Mouse (Mus musculus): ENCODE measurements around the gene Gm20458. TPM values are rescaled to one million over a fixed set of nuclear protein-coding genes. Genes with fewer than 3 reads are reported as not detected.

Gm20458 gene
- polyA plus RNA-seq, 1 experiment, result 22.1 TPM

DNA sequence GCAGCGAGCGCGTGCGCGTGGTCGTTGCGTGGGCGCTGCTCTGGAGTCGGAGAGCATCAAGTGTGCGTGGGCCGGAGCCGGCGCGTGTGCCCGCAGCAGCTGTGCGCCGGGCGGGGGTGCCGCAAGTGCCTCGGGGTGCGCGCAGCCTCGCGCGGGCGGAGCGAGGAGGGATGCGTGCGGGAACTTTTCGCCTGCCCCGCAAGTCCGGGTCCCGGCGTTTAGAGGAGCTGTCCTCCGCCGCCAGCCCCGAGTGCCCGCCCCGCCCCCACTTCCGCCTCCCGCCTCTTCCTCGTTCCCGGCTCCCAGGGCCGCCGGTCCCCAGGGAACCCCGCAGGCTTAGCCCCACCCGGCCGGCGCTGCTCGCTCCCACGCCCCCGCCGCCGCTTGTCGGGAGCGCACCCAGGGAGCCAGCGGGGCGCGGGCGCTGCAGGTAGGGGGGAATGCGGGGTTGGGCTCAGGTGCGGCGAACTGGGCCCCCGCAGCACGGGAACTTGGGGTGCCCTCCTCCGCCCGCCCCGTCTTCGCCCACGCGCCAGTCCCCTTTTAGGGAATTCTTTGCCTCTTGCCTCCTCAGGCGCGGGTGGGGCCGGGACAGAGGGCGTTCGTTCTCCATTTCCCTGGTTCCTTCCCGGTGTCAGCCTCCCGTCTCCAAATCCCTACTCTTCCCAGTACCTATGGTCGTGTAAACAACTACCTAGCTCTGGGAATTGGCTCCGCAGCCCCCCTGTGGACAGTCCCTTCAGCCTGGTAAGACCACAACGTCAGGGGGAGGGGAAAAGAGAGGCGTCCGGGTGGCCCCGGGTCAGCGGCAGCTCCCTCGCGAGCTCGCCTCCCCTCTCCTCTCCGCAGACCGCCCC is 25.7 kb downstream of the Gm20458 start:
- WGBS, result under 1% methylated on average over 90 of the region's 90 CpGs
- no peaks in the 10 kb centered on the region for H3K27me3 ChIP-seq (replicated peaks; ENCODE audit: control insufficient read depth, insufficient read depth, low read length)
- H3K27ac ChIP-seq (ENCODE audit: insufficient read depth, low read depth, low read length), result peak overlapping the region; percentile 77
- no peaks in the 10 kb centered on the region; the same call in 1 of the 2 replicates for H3K4me1 ChIP-seq (ENCODE audit: control insufficient read depth, insufficient read depth, low read length)
- TF ChIP-seq POLR2A (IDR thresholded peaks at IDR 0.05; ENCODE audit: low read depth, low read length), result no peak
- TF ChIP-seq CTCF (conservative IDR thresholded peaks at IDR 0.05; ENCODE audit: insufficient read depth, insufficient read length, low read depth, low read length), result no peak
- H3K36me3 ChIP-seq (ENCODE audit: control insufficient read depth, insufficient read depth, low read length), result no peaks in the 10 kb centered on the region
- peak overlapping the region; percentile 77 for H3K4me3 ChIP-seq (ENCODE audit: insufficient read depth, low read depth, low read length)
- peak; percentile 73 for DNase-seq

DNA sequence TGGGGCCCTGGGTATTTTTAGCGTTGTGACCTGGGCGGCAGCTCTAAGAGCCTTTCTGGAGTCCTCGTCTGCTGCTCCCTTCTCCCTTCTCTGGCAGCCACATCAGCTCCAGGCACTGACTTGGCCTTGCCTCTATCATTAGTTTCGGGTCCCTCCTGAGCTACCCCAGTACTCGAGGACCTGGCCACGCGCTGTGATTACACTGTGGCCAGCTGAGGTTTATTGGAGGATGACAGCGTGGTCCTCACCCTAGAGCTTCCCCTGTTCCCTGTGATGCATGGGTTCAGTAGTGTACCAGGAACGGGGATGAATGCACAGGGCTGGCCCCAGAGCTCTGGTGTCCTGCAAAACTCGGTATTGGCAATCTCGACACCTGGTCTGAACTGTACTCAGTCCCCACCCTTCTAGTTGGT is 26.4 kb downstream of the Gm20458 start:
- Histone ChIP-seq H3K27me3 (replicated peaks; ENCODE audit: control insufficient read depth, insufficient read depth, low read length) (no peaks in the 10 kb centered on the region), H3K27ac (ENCODE audit: insufficient read depth, low read depth, low read length) (peak overlapping the region; percentile 77), H3K36me3 (ENCODE audit: control insufficient read depth, insufficient read depth, low read length) (no peaks in the 10 kb centered on the region), H3K4me3 (ENCODE audit: insufficient read depth, low read depth, low read length) (peak overlapping the region; percentile 77), H3K4me1 (ENCODE audit: control insufficient read depth, insufficient read depth, low read length) (no peaks in the 10 kb centered on the region; the same call in 1 of the 2 replicates)
- 10% methylated on average over 11 of the region's 11 CpGs for WGBS
- TF ChIP-seq CTCF (conservative IDR thresholded peaks at IDR 0.05; ENCODE audit: insufficient read depth, insufficient read length, low read depth, low read length) (no peak), POLR2A (IDR thresholded peaks at IDR 0.05; ENCODE audit: low read depth, low read length) (no peak)
- DNase-seq, result no peak

DNA sequence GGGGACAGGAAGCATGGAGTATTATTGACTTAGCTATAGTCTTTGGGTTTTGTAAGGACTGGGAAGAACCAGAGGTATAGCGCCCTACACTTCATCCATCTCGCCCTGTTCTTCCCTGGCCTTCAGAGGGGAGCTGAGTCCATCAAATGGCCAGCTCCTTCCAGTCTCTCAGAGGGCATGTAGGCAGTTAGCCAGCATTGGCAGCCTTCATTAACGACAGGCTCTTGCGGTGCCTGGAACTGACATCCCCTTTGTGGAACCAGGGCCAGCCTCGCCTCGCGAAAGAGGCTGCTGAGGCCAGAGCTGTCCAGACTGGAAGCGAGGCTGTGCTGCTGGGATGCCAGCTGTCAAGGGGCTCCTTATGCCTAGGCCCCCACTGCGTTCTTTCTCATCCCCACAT is 27.0 kb downstream of the Gm20458 start:
- no peak for TF ChIP-seq POLR2A (IDR thresholded peaks at IDR 0.05; ENCODE audit: low read depth, low read length)
- TF ChIP-seq CTCF (conservative IDR thresholded peaks at IDR 0.05; ENCODE audit: insufficient read depth, insufficient read length, low read depth, low read length), result no peak
- Histone ChIP-seq H3K27ac (ENCODE audit: insufficient read depth, low read depth, low read length) (no peak overlapping the region), H3K4me1 (ENCODE audit: control insufficient read depth, insufficient read depth, low read length) (no peaks in the 10 kb centered on the region; the same call in 1 of the 2 replicates), H3K36me3 (ENCODE audit: control insufficient read depth, insufficient read depth, low read length) (no peaks in the 10 kb centered on the region), H3K4me3 (ENCODE audit: insufficient read depth, low read depth, low read length) (peak overlapping the region; percentile 5; the same call in 1 of the 2 replicates), H3K27me3 (replicated peaks; ENCODE audit: control insufficient read depth, insufficient read depth, low read length) (no peaks in the 10 kb centered on the region)
- WGBS, result 76% methylated on average over 9 of the region's 9 CpGs
- DNase-seq, result no peak

DNA sequence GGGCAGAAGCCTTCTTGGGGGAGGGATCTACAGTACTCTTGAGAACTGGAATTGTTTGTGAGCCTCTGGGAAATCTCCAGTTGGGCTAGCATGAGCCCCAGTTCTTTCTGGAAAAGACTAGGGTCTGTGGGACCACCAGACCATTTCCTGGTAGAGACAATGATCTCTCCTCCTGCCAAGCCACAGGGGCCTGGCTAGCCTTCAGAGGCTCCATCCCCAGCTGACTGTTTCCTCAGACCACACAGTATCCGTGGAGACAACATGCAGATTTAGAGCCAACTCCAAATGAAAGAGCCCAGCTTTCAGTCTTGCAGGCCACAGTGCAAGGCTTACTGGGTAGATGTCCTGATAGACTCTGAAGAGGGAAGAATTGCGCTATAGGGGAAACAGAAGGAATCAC is 33.4 kb downstream of the Gm20458 start:
- TF ChIP-seq CTCF (conservative IDR thresholded peaks at IDR 0.05; ENCODE audit: insufficient read depth, insufficient read length, low read depth, low read length) (no peak), POLR2A (IDR thresholded peaks at IDR 0.05; ENCODE audit: low read depth, low read length) (no peak)
- H3K4me3 ChIP-seq (ENCODE audit: insufficient read depth, low read depth, low read length), result no peak overlapping the region
- H3K4me1 ChIP-seq (ENCODE audit: control insufficient read depth, insufficient read depth, low read length), result peaks cover 4% of the 10 kb centered on the region; the same call in 1 of the 2 replicates
- no peak for DNase-seq
- no peaks in the 10 kb centered on the region for H3K36me3 ChIP-seq (ENCODE audit: control insufficient read depth, insufficient read depth, low read length)
- H3K27me3 ChIP-seq (replicated peaks; ENCODE audit: control insufficient read depth, insufficient read depth, low read length), result no peaks in the 10 kb centered on the region
- 57% methylated on average over 2 of the region's 2 CpGs for whole genome bisulfite sequencing
- H3K27ac ChIP-seq (ENCODE audit: insufficient read depth, low read depth, low read length), result no peak overlapping the region

DNA sequence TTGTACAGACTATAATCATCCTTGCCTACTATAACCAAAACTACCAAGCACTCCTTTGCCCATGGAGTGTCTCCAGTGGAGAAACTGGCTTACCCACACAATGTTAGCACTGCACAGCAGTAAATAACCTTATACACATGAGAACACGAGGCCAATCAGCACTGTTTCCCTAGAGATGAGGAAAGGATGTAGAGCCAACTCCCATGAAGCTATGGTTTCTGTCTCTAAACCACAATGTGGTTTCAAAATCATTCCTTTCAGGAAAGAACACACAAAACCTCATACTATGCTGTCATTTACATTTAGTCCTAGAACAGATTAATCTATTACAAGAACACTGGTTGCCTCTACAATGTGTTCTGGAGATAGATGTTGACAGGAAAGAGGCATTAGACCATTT is 35.6 kb downstream of the Gm20458 start:
- Histone ChIP-seq H3K27me3 (replicated peaks; ENCODE audit: control insufficient read depth, insufficient read depth, low read length) (no peaks in the 10 kb centered on the region), H3K4me1 (ENCODE audit: control insufficient read depth, insufficient read depth, low read length) (peaks cover 4% of the 10 kb centered on the region; the same call in 1 of the 2 replicates), H3K4me3 (ENCODE audit: insufficient read depth, low read depth, low read length) (no peak overlapping the region), H3K27ac (ENCODE audit: insufficient read depth, low read depth, low read length) (no peak overlapping the region), H3K36me3 (ENCODE audit: control insufficient read depth, insufficient read depth, low read length) (no peaks in the 10 kb centered on the region)
- no peak for DNase-seq
- 53% methylated on average over 1 of the region's 1 CpGs for WGBS
- no peak for TF ChIP-seq CTCF (conservative IDR thresholded peaks at IDR 0.05; ENCODE audit: insufficient read depth, insufficient read length, low read depth, low read length)
- TF ChIP-seq POLR2A (IDR thresholded peaks at IDR 0.05; ENCODE audit: low read depth, low read length), result no peak

DNA sequence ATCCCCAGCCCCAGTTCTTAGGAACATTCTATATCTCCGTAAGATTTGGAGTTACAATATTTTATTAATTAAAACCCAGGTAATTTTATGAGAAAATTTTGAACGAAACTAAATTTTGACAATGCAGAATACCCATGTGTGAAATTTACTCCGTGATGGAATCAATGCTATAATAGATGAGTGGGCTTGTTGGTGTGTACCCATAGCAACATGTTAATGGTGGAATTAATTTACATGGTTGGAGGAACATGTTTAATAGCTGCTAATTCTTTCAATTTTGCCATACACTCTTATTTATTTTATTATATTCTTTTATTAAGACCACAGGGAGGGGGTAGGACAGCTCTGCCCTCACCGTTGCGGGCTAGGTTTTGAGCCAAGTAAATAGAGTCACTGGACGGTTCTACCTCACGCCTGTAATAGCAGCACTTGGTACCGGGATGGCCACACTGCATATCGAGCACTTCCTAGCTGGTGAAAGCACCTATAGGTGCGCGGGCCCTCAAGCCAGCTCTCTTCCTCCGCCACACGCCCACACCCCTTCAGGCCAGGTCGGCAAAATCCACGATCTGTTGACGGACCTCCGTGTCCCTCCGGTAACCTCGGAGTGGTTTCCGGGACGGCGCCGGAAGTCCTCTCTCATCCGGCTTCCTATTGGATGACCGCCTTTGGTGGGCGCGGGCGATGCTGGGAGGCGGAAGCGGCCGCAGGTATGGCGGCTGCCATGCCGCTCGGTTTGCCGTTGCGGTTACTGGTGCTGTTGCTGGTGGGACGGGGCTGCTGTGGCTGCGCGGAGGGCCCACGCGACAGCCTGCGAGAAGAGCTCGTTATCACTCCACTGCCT is 36.3 kb downstream of the Gm20458 start, which contains the start of gene Pigt:
Pigt (plus strand) TSS at position 674 of the 844 bp plus-strand sequence.
- DNase-seq, result peak; percentile 93
- Histone ChIP-seq H3K4me1 (ENCODE audit: control insufficient read depth, insufficient read depth, low read length) (peaks cover 4% of the 10 kb centered on the region; the same call in 1 of the 2 replicates), H3K27ac (ENCODE audit: insufficient read depth, low read depth, low read length) (peak within 1 kb of the TSS; percentile 96), H3K27me3 (replicated peaks; ENCODE audit: control insufficient read depth, insufficient read depth, low read length) (no peaks in the 10 kb centered on the region), H3K36me3 (ENCODE audit: control insufficient read depth, insufficient read depth, low read length) (no peaks in the 10 kb centered on the region), H3K4me3 (ENCODE audit: insufficient read depth, low read depth, low read length) (peak within 1 kb of the TSS; percentile 99)
- TF ChIP-seq POLR2A (IDR thresholded peaks at IDR 0.05; ENCODE audit: low read depth, low read length) (peak; percentile 53), CTCF (conservative IDR thresholded peaks at IDR 0.05; ENCODE audit: insufficient read depth, insufficient read length, low read depth, low read length) (no peak)
- 5% methylated on average over 43 of the region's 43 CpGs for WGBS

Measured in kidney, adult 2 months (tissue).